Mouse (Mus musculus): ENCODE measurements around the gene Obp2b.

DNA sequence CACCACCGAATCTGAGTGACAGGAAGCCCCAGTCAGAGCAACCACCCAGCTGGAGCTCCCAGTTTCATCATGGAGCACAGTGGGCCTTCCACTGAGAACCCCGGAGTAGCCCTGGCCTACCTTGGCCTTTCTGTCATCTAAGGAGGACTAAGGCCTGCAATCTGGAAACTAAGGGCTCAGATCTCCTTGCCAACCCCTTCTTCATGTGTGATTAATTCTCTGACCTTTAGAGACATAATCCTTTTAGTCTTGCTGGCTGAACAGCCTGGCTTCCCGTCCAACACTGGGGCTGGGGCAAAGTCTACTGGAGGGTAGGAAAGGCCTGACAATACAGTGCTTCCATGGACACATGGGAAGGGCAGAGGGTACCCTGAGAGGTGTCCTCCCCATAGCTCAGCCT is 39.2 kb downstream of the Obp2b start:
- TF ChIP-seq CTCF (conservative IDR thresholded peaks at IDR 0.05; ENCODE audit: insufficient read depth, insufficient read length, low read depth, low read length) (no peak), POLR2A (IDR thresholded peaks at IDR 0.05; ENCODE audit: low read depth, low read length) (no peak)

All from kidney, adult 2 months (tissue).